Mouse (Mus musculus): ENCODE results near the gene Sult1a1.

DNA sequence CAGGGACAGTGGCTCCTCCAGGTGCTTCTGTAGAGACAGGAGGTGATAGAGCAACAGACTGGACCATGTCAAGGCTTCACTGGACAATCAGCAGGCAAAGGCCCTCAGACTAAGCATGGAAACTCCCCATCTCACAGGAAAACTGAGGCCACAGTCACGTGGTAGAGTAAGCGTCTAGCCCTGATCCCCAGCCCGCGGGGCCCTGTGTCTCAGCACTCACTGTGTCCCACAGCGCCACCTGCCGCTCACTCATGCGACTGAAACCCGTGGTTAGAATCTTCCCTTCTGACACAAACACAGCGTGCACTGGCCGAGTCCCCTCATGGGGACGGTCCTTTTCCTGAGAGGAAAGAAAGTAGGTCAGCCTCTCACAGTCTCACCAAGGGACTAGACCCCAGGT is 24.8 kb upstream of the Sult1a1 start:
- TF ChIP-seq CTCF (IDR thresholded peaks at IDR 0.05; ENCODE audit: control insufficient read depth, insufficient read depth, insufficient replicate concordance, low read depth, low read length) = peak; percentile 86; the same call in 1 of the 2 replicates
- no peak for TF ChIP-seq POLR2A (IDR thresholded peaks at IDR 0.05; ENCODE audit: control insufficient read depth, low read depth, low read length)

All from testis, adult 2 months (tissue).